Mouse (Mus musculus): ENCODE results near the gene Ddrgk1. TPM values are rescaled to one million over a fixed set of nuclear protein-coding genes. Genes with fewer than 3 reads are reported as not detected.

The Ddrgk1 gene
- polyA plus RNA-seq, 1 experiment from 2014 or later: 46.9 TPM

- 3% methylated on average over 39 of the region's 40 CpGs for WGBS
- Histone ChIP-seq H3K27me3 (ENCODE audit: poor library complexity, severe bottlenecking) (peaks cover 44% of the 10 kb centered on the region), H3K9me3 (no peaks in the 10 kb centered on the region), H3K4me3 (peak within 1 kb of the TSS; percentile 76), H3K36me3 (replicated peaks) (peaks cover 8% of the 10 kb centered on the region; the same call in 1 of the 2 replicates), H3K27ac (peak within 1 kb of the TSS; percentile 87), H3K4me1 (peaks cover 27% of the 10 kb centered on the region)
- peak; percentile 89 for DNase-seq (ENCODE audit: extremely low spot score, low spot score)
These were observed 21.6 kb downstream of the Ddrgk1 start, which contains the start of gene Lzts3 for GRCm38 (mm10) chr2:130642684-130643369. Gene Lzts3 (minus strand): TSS chr2:130642803.

GRCm38 (mm10) chr2:130642197-130642660 lies 22.2 kb downstream of the Ddrgk1 start:
- Histone ChIP-seq H3K36me3 (replicated peaks) (peaks cover 8% of the 10 kb centered on the region; the same call in 1 of the 2 replicates), H3K27ac (peak overlapping the region; percentile 87), H3K27me3 (ENCODE audit: poor library complexity, severe bottlenecking) (peaks cover 50% of the 10 kb centered on the region), H3K9me3 (no peaks in the 10 kb centered on the region), H3K4me1 (peaks cover 28% of the 10 kb centered on the region), H3K4me3 (peak overlapping the region; percentile 76)
- WGBS: 2% methylated on average over 25 of the region's 27 CpGs
- DNase-seq (ENCODE audit: extremely low spot score, low spot score): no peak

- no peak overlapping the region for H3K27ac ChIP-seq
- H3K27me3 ChIP-seq (ENCODE audit: poor library complexity, severe bottlenecking): peaks cover 58% of the 10 kb centered on the region
- peaks cover 28% of the 10 kb centered on the region for H3K4me1 ChIP-seq
- H3K36me3 ChIP-seq (replicated peaks): 0 out of 2 replicates have a peak, but pooled peaks cover 4% of the 10 kb centered on the region
- no peaks in the 10 kb centered on the region for H3K9me3 ChIP-seq
- H3K4me3 ChIP-seq: peak overlapping the region; percentile 76; the same call in 1 of the 2 replicates
- no peak for DNase-seq (ENCODE audit: extremely low spot score, low spot score)
- 77% methylated on average over 6 of the region's 6 CpGs for WGBS
These were observed 23.0 kb downstream of the Ddrgk1 start for GRCm38 (mm10) chr2:130641351-130642025.

GRCm38 (mm10) chr2:130639276-130639675 lies 25.2 kb downstream of the Ddrgk1 start:
- DNase-seq (ENCODE audit: extremely low spot score, low spot score): no peak
- Histone ChIP-seq H3K4me3 (no peak overlapping the region), H3K9me3 (no peaks in the 10 kb centered on the region), H3K4me1 (peaks cover 50% of the 10 kb centered on the region), H3K36me3 (replicated peaks) (0 out of 2 replicates have a peak, but pooled peaks cover 11% of the 10 kb centered on the region), H3K27ac (no peak overlapping the region), H3K27me3 (ENCODE audit: poor library complexity, severe bottlenecking) (peaks cover 80% of the 10 kb centered on the region)
- WGBS: 80% methylated on average over 6 of the region's 6 CpGs

DNA sequence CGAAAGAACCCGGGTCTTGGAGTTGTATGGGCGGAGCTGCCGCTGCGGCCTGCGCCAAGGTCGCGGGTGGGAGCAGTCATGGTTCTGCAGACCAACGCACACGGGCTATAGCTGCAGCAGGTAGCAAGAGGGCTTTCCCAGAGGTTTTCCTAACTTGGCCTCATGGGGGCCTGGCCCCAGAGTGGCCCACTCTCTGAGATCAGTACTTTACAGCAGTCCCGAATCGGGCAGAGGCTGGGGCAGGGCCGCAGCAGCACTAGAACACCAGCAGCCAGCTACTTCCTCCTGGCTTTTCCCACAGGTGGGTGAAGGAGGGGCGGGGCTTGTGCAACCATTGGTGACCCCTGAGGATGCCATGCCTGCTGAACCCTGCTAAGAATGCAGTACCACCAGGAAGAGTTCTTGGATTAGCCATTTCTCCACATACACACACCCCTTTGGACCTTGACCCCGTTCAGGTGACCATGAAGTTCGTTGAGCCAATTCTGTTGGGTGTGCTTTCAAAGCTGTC lies 26.3 kb downstream of the Ddrgk1 start:
- DNase-seq (ENCODE audit: extremely low spot score, low spot score): no peak
- Histone ChIP-seq H3K27me3 (ENCODE audit: poor library complexity, severe bottlenecking) (peaks cover 91% of the 10 kb centered on the region), H3K9me3 (no peaks in the 10 kb centered on the region), H3K27ac (no peak overlapping the region), H3K4me1 (peaks cover 60% of the 10 kb centered on the region), H3K36me3 (replicated peaks) (0 out of 2 replicates have a peak, but pooled peaks cover 11% of the 10 kb centered on the region), H3K4me3 (no peak overlapping the region)
- 26% methylated on average over 16 of the region's 16 CpGs for WGBS

GRCm38 (mm10) chr2:130635847-130636246 lies 28.6 kb downstream of the Ddrgk1 start:
- 7% methylated on average over 21 of the region's 21 CpGs for WGBS
- peaks cover 96% of the 10 kb centered on the region for H3K27me3 ChIP-seq (ENCODE audit: poor library complexity, severe bottlenecking)
- no peaks in the 10 kb centered on the region for H3K9me3 ChIP-seq
- peaks cover 53% of the 10 kb centered on the region for H3K4me1 ChIP-seq
- H3K4me3 ChIP-seq: peak overlapping the region; percentile 51
- DNase-seq (ENCODE audit: extremely low spot score, low spot score): no peak
- peak overlapping the region; percentile 16; the same call in 1 of the 2 replicates for H3K27ac ChIP-seq
- H3K36me3 ChIP-seq (replicated peaks): 0 out of 2 replicates have a peak, but pooled peaks cover 11% of the 10 kb centered on the region

GRCm38 (mm10) chr2:130634739-130635411 lies 29.6 kb downstream of the Ddrgk1 start:
- Histone ChIP-seq H3K4me1 (peaks cover 57% of the 10 kb centered on the region), H3K27me3 (ENCODE audit: poor library complexity, severe bottlenecking) (peaks cover 86% of the 10 kb centered on the region), H3K9me3 (no peaks in the 10 kb centered on the region), H3K36me3 (replicated peaks) (0 out of 2 replicates have a peak, but pooled peaks cover 11% of the 10 kb centered on the region), H3K27ac (peak overlapping the region; percentile 70), H3K4me3 (peak overlapping the region; percentile 51)
- WGBS: under 1% methylated on average over 38 of the region's 38 CpGs
- DNase-seq (ENCODE audit: extremely low spot score, low spot score): peak; percentile 53

DNA sequence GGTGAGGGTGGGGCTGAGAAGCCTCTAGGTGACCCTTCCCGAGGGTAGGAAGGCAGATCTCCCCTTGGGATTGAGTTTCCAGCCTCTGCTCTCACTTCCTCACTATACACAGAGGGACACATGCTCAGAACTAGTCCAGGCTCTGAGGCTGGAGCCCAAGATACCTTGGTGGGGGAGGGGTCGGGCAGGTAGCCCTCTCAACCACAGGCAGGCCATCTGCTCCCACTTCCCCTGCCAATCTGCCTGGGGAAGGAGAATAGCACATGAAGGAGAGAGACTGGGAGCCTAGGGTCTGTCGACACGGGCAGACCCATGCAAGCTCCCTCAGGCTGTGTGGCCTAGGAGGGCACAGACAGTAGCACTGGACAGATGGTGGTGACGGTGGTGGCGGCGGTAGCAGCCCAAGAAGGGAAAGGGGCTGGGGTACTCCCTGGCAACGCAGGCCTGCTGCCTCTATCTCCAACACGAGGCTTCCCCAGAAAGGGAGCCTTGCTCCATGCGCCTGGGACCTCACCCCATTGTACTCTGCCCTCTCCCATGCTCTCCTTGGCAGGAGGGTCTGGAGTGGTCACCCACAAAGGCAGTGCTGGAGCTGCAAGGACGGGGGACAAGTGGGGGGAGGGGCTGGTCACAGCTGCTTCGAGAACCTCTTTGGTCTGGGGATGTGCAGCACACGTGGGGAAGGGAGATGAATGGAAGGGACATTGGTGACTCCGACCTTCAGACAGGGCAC lies 30.3 kb downstream of the Ddrgk1 start:
- Histone ChIP-seq H3K9me3 (no peaks in the 10 kb centered on the region), H3K4me3 (peak overlapping the region; percentile 51), H3K36me3 (replicated peaks) (0 out of 2 replicates have a peak, but pooled peaks cover 11% of the 10 kb centered on the region), H3K27ac (peak overlapping the region; percentile 70), H3K27me3 (ENCODE audit: poor library complexity, severe bottlenecking) (peaks cover 79% of the 10 kb centered on the region), H3K4me1 (peaks cover 60% of the 10 kb centered on the region)
- 11% methylated on average over 14 of the region's 14 CpGs for WGBS
- DNase-seq (ENCODE audit: extremely low spot score, low spot score): peak; percentile 47

DNA sequence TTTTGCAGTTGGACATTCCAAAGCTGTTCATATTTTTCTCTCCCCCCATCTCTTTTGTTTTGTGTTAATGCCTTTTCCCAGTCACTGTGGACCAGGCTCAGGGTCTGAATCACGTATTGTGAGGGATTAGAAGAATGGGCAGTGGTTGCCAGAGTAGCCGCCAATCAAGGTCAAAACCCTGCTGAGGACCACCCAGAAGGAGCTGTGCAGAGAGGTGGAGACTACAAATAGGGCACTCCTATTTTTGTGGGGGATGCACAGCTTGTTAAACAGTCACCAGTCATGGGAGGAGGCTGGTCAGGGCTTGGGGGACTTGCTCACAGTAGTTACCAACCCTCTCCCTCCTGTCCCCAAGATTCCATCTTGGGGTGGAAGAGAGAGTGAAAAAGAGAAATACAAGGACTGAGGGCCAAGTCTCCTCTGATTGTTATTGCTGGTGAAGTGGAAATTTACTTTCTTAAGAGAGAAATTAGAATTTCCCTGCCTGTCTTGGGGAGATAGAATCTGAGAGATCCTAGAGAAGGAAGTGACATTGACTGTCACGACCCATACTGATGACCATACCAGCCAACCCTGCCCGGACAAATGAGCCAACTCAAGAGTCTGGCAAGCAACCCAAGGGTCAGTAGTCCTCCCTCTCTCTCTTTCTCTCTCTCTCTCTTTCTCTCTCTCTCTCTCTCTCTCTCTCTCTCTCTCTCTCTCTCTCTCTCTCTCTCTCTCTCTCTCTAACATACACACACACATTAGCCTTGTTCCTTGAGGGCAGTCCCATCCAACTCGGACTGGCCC lies 31.4 kb downstream of the Ddrgk1 start:
- Histone ChIP-seq H3K4me1 (peaks cover 66% of the 10 kb centered on the region), H3K9me3 (no peaks in the 10 kb centered on the region), H3K36me3 (replicated peaks) (peaks cover 15% of the 10 kb centered on the region), H3K27me3 (ENCODE audit: poor library complexity, severe bottlenecking) (peaks cover 68% of the 10 kb centered on the region), H3K27ac (peak overlapping the region; percentile 70; the same call in 1 of the 2 replicates), H3K4me3 (0 out of 2 replicates have a peak overlapping the region, but pooled peaks have one; percentile 51)
- 47% methylated on average over 5 of the region's 5 CpGs for WGBS
- peak; percentile 68 for DNase-seq (ENCODE audit: extremely low spot score, low spot score)

GRCm38 (mm10) chr2:130632416-130632815 lies 32.0 kb downstream of the Ddrgk1 start:
- Histone ChIP-seq H3K27me3 (ENCODE audit: poor library complexity, severe bottlenecking) (peaks cover 62% of the 10 kb centered on the region), H3K27ac (peak overlapping the region; percentile 4; the same call in 1 of the 2 replicates), H3K9me3 (no peaks in the 10 kb centered on the region), H3K36me3 (replicated peaks) (peaks cover 21% of the 10 kb centered on the region), H3K4me3 (no peak overlapping the region), H3K4me1 (peaks cover 62% of the 10 kb centered on the region)
- no peak for DNase-seq (ENCODE audit: extremely low spot score, low spot score)
- 61% methylated on average over 1 of the region's 1 CpGs for WGBS

GRCm38 (mm10) chr2:130629839-130630203 lies 34.6 kb downstream of the Ddrgk1 start, which contains the start of the genes Fastkd5 and Ubox5:
Gene Fastkd5 (minus strand): TSS chr2:130630027.
Gene Ubox5 (minus strand): TSS chr2:130630038.
- Histone ChIP-seq H3K4me3 (peak within 1 kb of the TSS; percentile 84), H3K9me3 (no peaks in the 10 kb centered on the region), H3K27me3 (ENCODE audit: poor library complexity, severe bottlenecking) (peaks cover 36% of the 10 kb centered on the region), H3K36me3 (replicated peaks) (peaks cover 36% of the 10 kb centered on the region), H3K27ac (peak within 1 kb of the TSS; percentile 90), H3K4me1 (peaks cover 46% of the 10 kb centered on the region)
- 1% methylated on average over 25 of the region's 25 CpGs for WGBS
- DNase-seq (ENCODE audit: extremely low spot score, low spot score): peak; percentile 86
